Mouse (Mus musculus) intestine, postnatal 0 days (tissue): ENCODE results near the gene AL732309.1. TPM values are rescaled to one million over a fixed set of nuclear protein-coding genes. Genes with fewer than 3 reads are reported as not detected.
A peak's percentile ranks its signal among the peaks of the same experiment; 100 is the strongest.

Experiments
- ATAC-seq: fragments of 200-750 bp; cut with Nextera tagmentation; 2 replicates; pipeline ENCODE4 v1.8.0; 2017; ENCODE audit warnings: mild to moderate bottlenecking, moderate TSS enrichment, moderate library complexity
- H3K27ac ChIP-seq: fragments of 300-500 bp; sonication (generic); 2 replicates; pipeline ENCODE4 v1.5.1; 2014; ENCODE audit warnings: mild to moderate bottlenecking, low read depth, low read length, moderate library complexity
- H3K27me3 ChIP-seq: fragments of 300-500 bp; sonication (generic); replicated peaks from 2 replicates; pipeline ENCODE4 v1.6.1; 2014; ENCODE audit warnings: low read length, mixed read lengths; ENCODE audit not compliant: control insufficient read depth, insufficient read depth
- H3K36me3 ChIP-seq: fragments of 300-500 bp; sonication (generic); 2 replicates; pipeline ENCODE4 v1.6.1; 2014; ENCODE audit warnings: mild to moderate bottlenecking, moderate library complexity; ENCODE audit not compliant: control insufficient read depth, insufficient read depth
- H3K4me1 ChIP-seq: fragments of 300-500 bp; sonication (generic); replicated peaks from 2 replicates; pipeline ENCODE4 v1.6.1; 2014; ENCODE audit warnings: antibody characterized with exemption, low read length, mixed read lengths; ENCODE audit not compliant: control insufficient read depth, insufficient read depth
- H3K4me2 ChIP-seq: fragments of 300-500 bp; sonication (generic); replicated peaks from 2 replicates; pipeline ENCODE4 v1.6.1; 2014; ENCODE audit warnings: low read depth, mild to moderate bottlenecking, moderate library complexity
- H3K4me3 ChIP-seq: fragments of 300-500 bp; sonication (generic); 2 replicates; pipeline ENCODE4 v1.5.1; 2014; ENCODE audit warnings: low read depth, low read length
- H3K9ac ChIP-seq: fragments of 300-500 bp; sonication (generic); 2 replicates; pipeline ENCODE4 v1.6.1; 2014; ENCODE audit warnings: mild to moderate bottlenecking, low read depth, low read length
- H3K9me3 ChIP-seq: fragments of 300-500 bp; sonication (generic); 2 replicates; pipeline ENCODE4 v1.6.1; 2016; ENCODE audit warnings: mixed run types; ENCODE audit not compliant: control insufficient read depth
- CTCF ChIP-seq: sonication (generic); IDR thresholded peaks from 2 replicates; pipeline ENCODE4 v1.5.1; 2016; ENCODE audit warnings: low read depth, mild to moderate bottlenecking, control low read depth, antibody characterized with exemption, moderate library complexity
- WGBS: fragments of 180-500 bp; shearing (Covaris S2); extraction: QIAGEN DNeasy Blood & Tissue Kit; methylation state at CpG from one replicate; pipeline ENCODE4 v1.1.7; 2014; 5-methylcytosine and 5-hydroxymethylcytosine counted together
- polyA plus RNA-seq: library from polyadenylated mRNA; unstranded; fragments of >200 nt; fragmentation: Nextera tagmentation; extraction: Ambion mirVana; gene quantifications from 2 replicates; pipeline ENCODE4 v1.2.1, GENCODE M21; 2015

Gene AL732309.1
- polyA plus RNA-seq, 1 experiment from 2014 or later, result 10.4 TPM

DNA sequence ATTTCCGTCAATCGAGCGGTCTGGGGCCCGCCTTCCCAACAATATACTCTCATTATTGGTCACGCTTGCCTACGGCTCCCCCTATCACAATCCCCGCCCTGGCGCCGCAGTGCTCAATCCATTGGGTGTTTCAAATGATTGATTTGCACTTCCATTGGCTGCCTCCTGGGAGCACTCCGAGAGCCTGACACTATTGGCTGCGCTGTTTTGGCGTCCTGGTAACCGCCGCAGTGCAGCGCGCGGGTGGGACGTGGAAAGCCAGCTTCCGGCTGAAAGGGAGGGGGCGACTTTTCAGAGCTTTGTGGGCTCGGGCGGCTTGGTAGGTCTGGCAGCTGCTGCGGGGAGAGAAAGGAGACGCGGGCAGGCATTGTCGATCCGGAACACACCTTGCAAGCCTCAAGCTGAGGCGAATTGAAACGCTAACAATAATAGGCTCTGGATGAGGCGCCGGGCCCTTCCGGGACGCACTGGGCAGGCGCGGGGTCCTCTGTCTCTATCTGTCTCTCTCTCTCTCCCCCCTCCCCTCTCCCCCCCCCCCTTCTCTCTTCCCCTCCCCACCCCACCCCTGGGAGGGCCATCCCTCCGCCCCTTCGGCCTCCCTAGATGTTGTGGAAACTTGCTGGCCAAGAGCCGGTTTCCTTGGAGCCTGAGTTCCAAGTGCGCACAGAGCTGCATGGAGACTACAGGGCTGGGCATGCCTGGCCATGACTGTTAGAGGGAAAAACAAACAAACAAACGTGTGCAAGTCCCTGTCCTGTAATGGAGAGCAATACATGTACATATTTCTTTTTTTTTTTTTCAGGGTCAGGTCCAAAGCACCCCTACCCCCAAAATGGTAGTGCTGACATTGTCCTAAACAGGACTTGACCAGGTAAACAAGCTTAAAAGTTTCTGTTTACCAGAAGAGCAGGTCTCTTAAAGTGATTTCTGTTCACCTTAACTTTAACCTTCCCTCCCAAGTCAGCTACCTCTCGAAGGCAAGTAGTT, 21.6 kb downstream of the AL732309.1 start:
- ATAC-seq, result peak; percentile 87

GRCm38 (mm10) chr2:25224492-25224765, 22.2 kb downstream of the AL732309.1 start, which contains the start of gene Tubb4b:
Gene Tubb4b (minus strand): TSS chr2:25224702.
- Histone ChIP-seq H3K4me1 (peaks cover 9% of the 10 kb centered on the region; the same call in 1 of the 2 replicates), H3K4me2 (peak within 1 kb of the TSS; percentile 68), H3K36me3 (peaks cover 12% of the 10 kb centered on the region; the same call in 1 of the 2 replicates), H3K9ac (peak within 1 kb of the TSS; percentile 90), H3K27me3 (no peaks in the 10 kb centered on the region), H3K27ac (peak within 1 kb of the TSS; percentile 99), H3K4me3 (peak within 1 kb of the TSS; percentile 87), H3K9me3 (no peaks in the 10 kb centered on the region)
- under 1% methylated on average over 17 of the region's 17 CpGs for WGBS
- ATAC-seq, result no peak
- TF ChIP-seq CTCF, result peak; percentile 54

More for the DNA sequence above, 21.6 kb downstream of the AL732309.1 start:
- H3K4me2 ChIP-seq, result peak overlapping the region; percentile 64
- H3K9ac ChIP-seq, result peak overlapping the region; percentile 51
- no peaks in the 10 kb centered on the region for H3K27me3 ChIP-seq
- WGBS, result 2% methylated on average over 41 of the region's 41 CpGs
- peak overlapping the region; percentile 94 for H3K27ac ChIP-seq
- peak overlapping the region; percentile 87 for H3K4me3 ChIP-seq
- H3K4me1 ChIP-seq, result peaks cover 9% of the 10 kb centered on the region; the same call in 1 of the 2 replicates
- TF ChIP-seq CTCF, result 0 out of 2 replicates have a peak, but pooled peaks have one; percentile 15
- no peaks in the 10 kb centered on the region for H3K9me3 ChIP-seq
- H3K36me3 ChIP-seq, result peaks cover 12% of the 10 kb centered on the region; the same call in 1 of the 2 replicates

DNA sequence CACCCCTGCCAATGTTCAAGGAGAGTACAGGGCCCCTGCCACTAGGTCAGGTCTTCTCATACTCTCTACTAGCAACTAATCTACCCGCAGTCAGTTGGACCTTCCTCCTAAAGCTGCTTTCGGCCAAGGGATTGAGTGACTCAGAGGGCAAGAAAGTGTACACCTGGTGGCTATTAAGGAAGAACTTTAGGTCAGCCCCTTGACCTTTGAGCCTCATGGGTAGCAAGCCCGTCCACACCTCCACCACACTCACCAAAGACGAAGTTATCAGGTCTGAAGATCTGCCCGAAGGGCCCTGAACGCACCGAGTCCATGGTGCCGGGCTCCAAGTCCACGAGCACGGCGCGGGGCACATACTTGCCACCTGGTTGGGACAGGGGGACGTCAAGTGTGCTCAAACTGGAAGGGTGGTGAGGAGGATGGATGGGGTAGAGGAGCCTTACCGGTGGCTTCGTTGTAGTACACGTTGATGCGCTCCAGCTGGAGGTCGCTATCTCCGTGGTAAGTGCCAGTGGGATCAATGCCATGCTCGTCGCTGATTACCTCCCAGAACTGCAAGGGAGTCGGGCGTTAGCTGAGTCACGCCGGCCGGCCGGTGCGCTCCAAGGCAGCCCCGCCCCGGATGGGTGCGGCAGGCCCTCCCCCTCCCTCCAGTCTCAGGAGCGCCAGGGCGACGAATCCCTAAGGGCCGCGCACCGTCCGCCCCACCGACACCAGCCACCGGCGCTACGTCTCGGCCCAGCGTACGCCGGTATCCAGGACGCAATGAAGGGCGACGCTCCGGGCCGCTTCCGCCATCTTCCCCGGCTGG, 22.8 kb downstream of the AL732309.1 start:
- H3K9ac ChIP-seq, result peak overlapping the region; percentile 90
- H3K4me2 ChIP-seq, result peak overlapping the region; percentile 68
- peaks cover 6% of the 10 kb centered on the region; the same call in 1 of the 2 replicates for H3K4me1 ChIP-seq
- H3K27ac ChIP-seq, result peak overlapping the region; percentile 99
- TF ChIP-seq CTCF, result no peak
- 2% methylated on average over 38 of the region's 53 CpGs for WGBS
- H3K36me3 ChIP-seq, result peaks cover 12% of the 10 kb centered on the region; the same call in 1 of the 2 replicates
- H3K27me3 ChIP-seq, result no peaks in the 10 kb centered on the region
- peak overlapping the region; percentile 87 for H3K4me3 ChIP-seq
- H3K9me3 ChIP-seq, result no peaks in the 10 kb centered on the region
- peak; percentile 71 for ATAC-seq

DNA sequence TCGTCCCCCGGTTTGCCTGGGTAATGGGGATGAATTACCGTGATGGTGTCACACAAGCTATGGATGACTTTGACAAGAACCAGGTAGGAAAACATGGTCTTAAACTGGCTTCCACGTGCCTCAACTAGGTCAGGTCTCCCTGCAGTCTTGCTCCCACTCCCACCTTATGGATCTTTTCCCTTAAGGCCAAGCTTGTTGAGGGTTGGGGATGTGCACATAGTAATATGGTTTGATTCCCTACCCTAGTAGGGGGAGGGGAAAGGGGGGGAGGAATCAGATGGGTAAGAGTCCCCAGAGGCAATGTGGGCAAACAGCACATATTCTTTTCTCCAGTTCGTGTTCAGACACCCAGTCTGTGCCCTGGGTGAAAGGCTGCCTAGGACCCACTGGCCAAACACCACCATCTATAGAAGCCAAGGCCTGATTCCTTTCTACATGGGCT, 25.3 kb downstream of the AL732309.1 start:
- H3K27ac ChIP-seq, result no peak overlapping the region
- H3K4me1 ChIP-seq, result 0 out of 2 replicates have a peak, but pooled peaks cover 3% of the 10 kb centered on the region
- H3K27me3 ChIP-seq, result no peaks in the 10 kb centered on the region
- TF ChIP-seq CTCF, result no peak
- no peak overlapping the region for H3K4me3 ChIP-seq
- ATAC-seq, result no peak
- H3K9me3 ChIP-seq, result no peaks in the 10 kb centered on the region
- peaks cover 12% of the 10 kb centered on the region; the same call in 1 of the 2 replicates for H3K36me3 ChIP-seq
- no peak overlapping the region for H3K9ac ChIP-seq
- 71% methylated on average over 5 of the region's 5 CpGs for WGBS
- no peak overlapping the region; the same call in 1 of the 2 replicates for H3K4me2 ChIP-seq

DNA sequence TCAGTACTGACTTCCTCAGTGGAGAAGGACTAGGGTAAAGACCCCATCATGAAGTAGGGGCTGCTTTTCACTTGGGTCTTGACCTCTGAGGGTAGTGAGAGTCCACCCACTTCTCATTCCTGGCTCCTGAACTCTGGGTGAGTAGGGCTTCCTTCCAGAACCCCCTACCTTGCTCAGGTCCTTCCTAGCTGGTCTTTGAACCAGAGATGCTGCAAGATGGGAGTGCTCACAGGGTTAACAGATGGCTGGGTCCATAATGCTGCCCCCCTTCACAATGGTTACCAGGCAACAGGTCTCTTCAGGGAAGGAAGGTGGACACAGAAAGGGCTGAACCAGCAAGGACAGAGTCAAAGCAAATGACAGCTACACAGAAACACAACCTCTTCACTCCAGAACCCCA, 28.2 kb downstream of the AL732309.1 start, which contains the start of gene Fam166a:
Gene Fam166a (plus strand): TSS at position 301 of the 400 bp plus-strand sequence.
- Histone ChIP-seq H3K9me3 (no peaks in the 10 kb centered on the region), H3K9ac (no peak within 1 kb of the TSS), H3K36me3 (peaks cover 12% of the 10 kb centered on the region; the same call in 1 of the 2 replicates), H3K4me1 (no peaks in the 10 kb centered on the region), H3K4me2 (no peak within 1 kb of the TSS), H3K27me3 (no peaks in the 10 kb centered on the region), H3K4me3 (no peak within 1 kb of the TSS), H3K27ac (no peak within 1 kb of the TSS)
- no peak for TF ChIP-seq CTCF
- ATAC-seq, result no peak
